Mouse (Mus musculus) embryonic facial prominence, embryonic 11.5 days (tissue): ENCODE results near the gene Coq4. TPM values are rescaled to one million over a fixed set of nuclear protein-coding genes. Genes with fewer than 3 reads are reported as not detected.

ENCODE experiments used
- ATAC-seq: fragments of 200-750 bp; cut with Nextera tagmentation; replicated peaks from 2 replicates; pipeline ENCODE4 v1.8.0; 2017; ENCODE audit warnings: low read depth; ENCODE audit not compliant: insufficient number of reproducible peaks, low FRiP score, low TSS enrichment
- DNase-seq: peaks from one replicate; pipeline ENCODE4 v3.0.0-alpha.2; 2015; ENCODE audit warnings: low spot score
- H3K27ac ChIP-seq: fragments of 300-500 bp; sonication (generic); replicated peaks from 2 replicates; pipeline ENCODE4 v1.5.1; 2014; ENCODE audit warnings: mild to moderate bottlenecking, low read depth, low read length, control low read depth
- H3K27me3 ChIP-seq: fragments of 300-500 bp; sonication (generic); 2 replicates; pipeline ENCODE4 v1.6.1; 2014; ENCODE audit warnings: mild to moderate bottlenecking, low read length, moderate library complexity, mixed read lengths; ENCODE audit not compliant: control insufficient read depth, insufficient read depth
- H3K36me3 ChIP-seq: fragments of 300-500 bp; sonication (generic); replicated peaks from 2 replicates; pipeline ENCODE4 v1.6.1; 2014; ENCODE audit warnings: low read depth, mild to moderate bottlenecking, low read length, moderate library complexity, mixed read lengths; ENCODE audit not compliant: control insufficient read depth, insufficient read depth
- H3K4me1 ChIP-seq: fragments of 300-500 bp; sonication (generic); 2 replicates; pipeline ENCODE4 v1.6.1; 2014; ENCODE audit warnings: low read length, mixed read lengths; ENCODE audit not compliant: control insufficient read depth, insufficient read depth
- H3K4me2 ChIP-seq: fragments of 300-500 bp; sonication (generic); 2 replicates; pipeline ENCODE4 v1.6.1; 2014; ENCODE audit warnings: low read depth, mild to moderate bottlenecking, control low read depth, low read length, moderate library complexity
- H3K4me3 ChIP-seq: fragments of 300-500 bp; sonication (generic); 2 replicates; pipeline ENCODE4 v1.5.1; 2014; ENCODE audit warnings: low read depth, low read length, control low read depth
- H3K9ac ChIP-seq: fragments of 300-500 bp; sonication (generic); replicated peaks from 2 replicates; pipeline ENCODE4 v1.6.1; 2014; ENCODE audit warnings: mild to moderate bottlenecking, control low read depth, low read length
- H3K9me3 ChIP-seq: fragments of 300-500 bp; sonication (generic); replicated peaks from 2 replicates; pipeline ENCODE4 v1.6.1; 2016; ENCODE audit warnings: mild to moderate bottlenecking, low read length, inconsistent platforms, mixed read lengths; ENCODE audit not compliant: control insufficient read depth
- WGBS: fragments of 180-500 bp; shearing (Covaris S2); extraction: QIAGEN DNeasy Blood & Tissue Kit; methylation state at CpG from one replicate; pipeline ENCODE4 v1.1.7; 2014; 5-methylcytosine and 5-hydroxymethylcytosine counted together
- polyA plus RNA-seq: library from polyadenylated mRNA; unstranded; fragments of >200 nt; fragmentation: Nextera tagmentation; extraction: Ambion mirVana; gene quantifications from 2 replicates; pipeline ENCODE4 v1.2.1, GENCODE M21; 2014

Coq4 gene
- polyA plus RNA-seq, 1 experiment from 2014 or later = 34.6 TPM

DNA sequence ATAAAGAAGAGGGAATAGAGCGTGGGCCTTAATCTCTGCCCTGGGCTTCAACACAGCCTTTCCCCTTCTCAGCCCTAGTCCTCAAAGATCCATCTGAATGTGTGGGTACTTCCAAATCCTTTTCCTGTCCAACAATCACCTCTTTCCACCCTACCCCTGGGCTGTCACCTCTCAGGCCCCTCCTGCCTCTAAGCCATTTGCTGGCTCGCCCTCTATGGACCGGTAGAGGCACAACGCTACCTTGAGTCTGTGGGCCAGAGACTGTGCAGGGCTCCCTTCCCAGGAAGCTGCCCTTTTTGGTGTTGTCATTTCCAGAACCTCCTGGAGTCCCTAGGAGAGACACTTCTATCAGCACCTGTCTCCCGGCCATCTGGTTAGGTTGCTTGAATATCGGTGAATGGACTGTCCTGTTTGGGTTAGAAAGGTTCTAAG lies 16.1 kb downstream of the Coq4 start:
- no peaks in the 10 kb centered on the region for H3K27me3 ChIP-seq
- ATAC-seq (no peak; the same call in 1 of the 2 replicates), DNase-seq (peak; percentile 37)
- 19% methylated on average over 6 of the region's 6 CpGs for WGBS
- H3K4me1 ChIP-seq = no peaks in the 10 kb centered on the region; the same call in 1 of the 2 replicates
- peak overlapping the region; percentile 84 for H3K4me3 ChIP-seq
- H3K27ac ChIP-seq = no peak overlapping the region
- H3K9ac ChIP-seq = peak overlapping the region; percentile 86
- no peaks in the 10 kb centered on the region for H3K9me3 ChIP-seq
- no peaks in the 10 kb centered on the region for H3K36me3 ChIP-seq
- peak overlapping the region; percentile 87 for H3K4me2 ChIP-seq

DNA sequence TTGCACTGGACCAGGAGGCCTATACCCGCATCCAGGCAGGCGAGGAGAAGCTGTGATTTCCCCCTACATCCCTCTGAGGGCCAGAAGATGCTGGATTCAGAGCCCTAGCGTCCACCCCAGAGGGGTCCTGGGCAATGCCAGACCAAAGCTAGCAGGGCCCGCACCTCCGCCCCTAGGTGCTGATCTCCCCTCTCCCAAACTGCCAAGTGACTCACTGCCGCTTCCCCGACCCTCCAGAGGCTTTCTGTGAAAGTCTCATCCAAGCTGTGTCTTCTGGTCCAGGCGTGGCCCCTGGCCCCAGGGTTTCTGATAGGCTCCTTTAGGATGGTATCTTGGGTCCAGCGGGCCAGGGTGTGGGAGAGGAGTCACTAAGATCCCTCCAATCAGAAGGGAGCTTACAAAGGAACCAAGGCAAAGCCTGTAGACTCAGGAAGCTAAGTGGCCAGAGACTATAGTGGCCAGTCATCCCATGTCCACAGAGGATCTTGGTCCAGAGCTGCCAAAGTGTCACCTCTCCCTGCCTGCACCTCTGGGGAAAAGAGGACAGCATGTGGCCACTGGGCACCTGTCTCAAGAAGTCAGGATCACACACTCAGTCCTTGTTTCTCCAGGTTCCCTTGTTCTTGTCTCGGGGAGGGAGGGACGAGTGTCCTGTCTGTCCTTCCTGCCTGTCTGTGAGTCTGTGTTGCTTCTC lies 28.5 kb downstream of the Coq4 start:
- peaks cover 2% of the 10 kb centered on the region; the same call in 1 of the 2 replicates for H3K36me3 ChIP-seq
- H3K27me3 ChIP-seq = no peaks in the 10 kb centered on the region
- no peak overlapping the region for H3K4me3 ChIP-seq
- WGBS = 83% methylated on average over 11 of the region's 11 CpGs
- ATAC-seq (no peak), DNase-seq (no peak)
- no peak overlapping the region for H3K27ac ChIP-seq
- H3K9ac ChIP-seq = no peak overlapping the region
- no peak overlapping the region for H3K4me2 ChIP-seq
- no peaks in the 10 kb centered on the region for H3K4me1 ChIP-seq
- no peaks in the 10 kb centered on the region for H3K9me3 ChIP-seq

DNA sequence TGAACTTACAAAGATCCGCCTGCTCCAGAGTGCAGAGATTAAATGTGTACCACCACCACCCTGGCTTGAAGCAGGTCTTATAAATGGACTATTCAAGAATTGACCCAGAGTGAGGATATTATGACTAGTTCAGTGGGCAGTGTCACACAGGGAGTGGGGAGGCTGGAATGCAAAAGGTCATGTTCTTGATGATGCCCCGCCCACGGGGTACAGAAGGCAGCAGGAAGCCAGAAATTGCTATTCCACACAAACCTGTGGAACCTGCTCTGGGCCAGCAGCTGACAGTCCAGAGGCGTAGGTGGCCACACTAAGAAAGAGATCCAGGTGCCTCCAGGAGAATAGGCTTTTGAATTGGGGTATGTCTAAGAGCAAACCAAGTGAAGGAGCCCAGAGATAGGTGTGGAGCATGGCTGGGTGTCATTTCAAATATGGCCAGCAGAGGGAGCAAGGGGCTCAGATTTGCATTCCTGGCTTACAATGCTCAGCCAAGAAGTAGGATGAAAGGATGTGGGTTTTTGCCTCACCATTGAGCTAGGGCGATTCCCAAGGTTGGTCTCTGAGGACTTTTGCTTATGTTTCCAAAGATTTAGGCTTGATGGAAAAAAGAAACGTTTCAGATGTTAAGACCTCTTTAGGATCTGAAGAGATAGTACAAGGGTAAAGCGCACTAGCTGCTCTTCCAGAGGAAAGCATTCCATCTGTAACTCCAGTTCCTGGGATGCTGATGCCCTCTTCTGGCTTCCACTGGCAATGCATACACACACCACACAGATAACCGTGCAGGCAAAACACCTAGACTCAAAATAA lies 30.3 kb downstream of the Coq4 start:
- DNase-seq = peak; percentile 91
- Histone ChIP-seq H3K4me1 (no peaks in the 10 kb centered on the region), H3K4me2 (no peak overlapping the region), H3K4me3 (no peak overlapping the region), H3K9ac (no peak overlapping the region), H3K9me3 (no peaks in the 10 kb centered on the region), H3K27me3 (no peaks in the 10 kb centered on the region), H3K27ac (no peak overlapping the region), H3K36me3 (peaks cover 2% of the 10 kb centered on the region; the same call in 1 of the 2 replicates)
- WGBS = 35% methylated on average over 8 of the region's 8 CpGs
- peak; percentile 54; the same call in 1 of the 2 replicates for ATAC-seq

GRCm38 (mm10) chr2:29819363-29819762 lies 32.1 kb downstream of the Coq4 start:
- no peak overlapping the region for H3K4me2 ChIP-seq

DNA sequence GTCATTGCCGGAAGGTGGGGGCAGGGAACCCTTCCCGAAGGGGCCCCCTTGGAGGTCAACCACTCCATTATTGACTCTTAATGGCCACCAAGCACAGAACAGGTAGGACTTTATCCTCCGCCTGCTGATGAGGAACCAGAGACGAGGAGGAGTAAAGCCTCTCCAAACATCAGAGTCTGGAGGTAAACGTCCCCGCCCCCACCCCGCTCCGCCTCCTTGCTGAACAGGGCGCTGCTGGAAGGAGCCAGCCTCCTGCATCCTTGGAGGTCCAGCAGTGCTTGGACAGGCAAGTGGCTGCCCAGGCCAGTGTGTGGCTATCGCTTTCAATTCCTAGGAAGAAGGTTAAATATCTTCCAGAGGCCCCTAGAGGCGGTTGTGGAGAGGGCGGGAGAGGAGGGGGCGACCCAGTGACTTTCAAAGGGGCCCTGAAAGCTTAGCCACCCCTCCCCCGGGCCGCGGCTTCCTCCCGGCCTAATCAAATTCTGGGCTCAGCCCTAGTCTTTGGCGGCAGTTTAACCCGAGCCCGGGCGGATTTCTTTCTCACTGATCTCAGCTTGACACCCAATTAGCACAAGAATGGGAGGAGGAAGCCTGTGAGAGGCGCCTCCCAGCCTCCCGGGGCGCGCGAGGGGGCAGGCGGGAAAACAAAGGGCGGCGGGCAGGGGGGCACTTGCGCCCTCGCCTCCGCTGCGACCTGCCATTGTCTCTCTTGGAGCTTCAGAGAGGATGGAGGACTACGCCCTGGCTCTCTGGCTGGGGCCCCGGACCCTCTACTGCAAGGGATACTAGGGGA lies 32.9 kb downstream of the Coq4 start, which contains the start of gene Urm1:
TSS of gene Urm1 (plus strand) at position 51 of the 793 bp plus-strand sequence.
- under 1% methylated on average over 35 of the region's 35 CpGs for WGBS
- H3K4me2 ChIP-seq = peak within 1 kb of the TSS; percentile 58
- H3K9ac ChIP-seq = peak within 1 kb of the TSS; percentile 73
- no peaks in the 10 kb centered on the region for H3K27me3 ChIP-seq
- H3K4me3 ChIP-seq = peak within 1 kb of the TSS; percentile 33
- H3K4me1 ChIP-seq = no peaks in the 10 kb centered on the region
- H3K9me3 ChIP-seq = no peaks in the 10 kb centered on the region
- peak within 1 kb of the TSS; percentile 94 for H3K27ac ChIP-seq
- peaks cover 2% of the 10 kb centered on the region; the same call in 1 of the 2 replicates for H3K36me3 ChIP-seq
- ATAC-seq (peak; percentile 84), DNase-seq (peak; percentile 89)

More at GRCm38 (mm10) chr2:29819363-29819762, 32.1 kb downstream of the Coq4 start:
- H3K4me3 ChIP-seq = no peak overlapping the region; the same call in 1 of the 2 replicates
- H3K27ac ChIP-seq = 0 out of 2 replicates have a peak overlapping the region, but pooled peaks have one; percentile 14
- DNase-seq (no peak), ATAC-seq (no peak)
- peaks cover 2% of the 10 kb centered on the region; the same call in 1 of the 2 replicates for H3K36me3 ChIP-seq
- 11% methylated on average over 2 of the region's 2 CpGs for WGBS
- H3K9me3 ChIP-seq = no peaks in the 10 kb centered on the region
- H3K27me3 ChIP-seq = no peaks in the 10 kb centered on the region
- H3K4me1 ChIP-seq = no peaks in the 10 kb centered on the region
- H3K9ac ChIP-seq = no peak overlapping the region

DNA sequence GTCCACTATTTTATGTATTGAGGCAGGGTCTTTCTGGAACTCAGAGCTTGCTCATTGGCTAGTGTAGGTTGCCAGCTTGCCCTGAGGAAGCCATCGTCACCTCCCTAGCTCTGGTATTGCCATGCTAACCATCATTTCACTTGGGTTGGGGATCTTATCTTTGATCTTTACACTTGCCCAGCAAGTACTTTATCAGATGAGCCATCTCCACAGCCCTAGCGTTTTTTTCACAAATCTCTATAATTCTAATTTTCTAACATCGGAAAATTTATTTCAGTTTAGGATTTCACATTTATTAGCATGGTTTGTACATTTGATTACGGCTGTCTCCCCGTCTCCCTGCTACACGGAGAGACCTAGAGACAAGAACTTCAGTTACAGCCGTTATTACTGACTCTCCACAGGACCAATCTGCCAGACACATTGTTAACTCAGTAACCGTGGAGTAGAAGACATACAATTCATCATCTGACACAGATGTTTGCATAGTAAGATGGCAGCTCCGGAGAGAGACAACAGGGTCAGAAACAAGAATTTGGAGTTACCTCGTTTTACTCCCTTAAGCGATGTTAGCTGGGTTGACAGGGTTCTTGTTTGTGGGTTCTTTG lies 39.1 kb downstream of the Coq4 start:
- no peaks in the 10 kb centered on the region for H3K9me3 ChIP-seq
- no peaks in the 10 kb centered on the region for H3K4me1 ChIP-seq
- H3K4me2 ChIP-seq = peak overlapping the region; percentile 44
- ATAC-seq (no peak), DNase-seq (peak; percentile 18)
- H3K27ac ChIP-seq = peak overlapping the region; percentile 14; the same call in 1 of the 2 replicates
- no peaks in the 10 kb centered on the region for H3K27me3 ChIP-seq
- no peaks in the 10 kb centered on the region for H3K36me3 ChIP-seq
- H3K4me3 ChIP-seq = peak overlapping the region; percentile 98
- WGBS = 18% methylated on average over 11 of the region's 11 CpGs
- peak overlapping the region; percentile 57 for H3K9ac ChIP-seq

DNA sequence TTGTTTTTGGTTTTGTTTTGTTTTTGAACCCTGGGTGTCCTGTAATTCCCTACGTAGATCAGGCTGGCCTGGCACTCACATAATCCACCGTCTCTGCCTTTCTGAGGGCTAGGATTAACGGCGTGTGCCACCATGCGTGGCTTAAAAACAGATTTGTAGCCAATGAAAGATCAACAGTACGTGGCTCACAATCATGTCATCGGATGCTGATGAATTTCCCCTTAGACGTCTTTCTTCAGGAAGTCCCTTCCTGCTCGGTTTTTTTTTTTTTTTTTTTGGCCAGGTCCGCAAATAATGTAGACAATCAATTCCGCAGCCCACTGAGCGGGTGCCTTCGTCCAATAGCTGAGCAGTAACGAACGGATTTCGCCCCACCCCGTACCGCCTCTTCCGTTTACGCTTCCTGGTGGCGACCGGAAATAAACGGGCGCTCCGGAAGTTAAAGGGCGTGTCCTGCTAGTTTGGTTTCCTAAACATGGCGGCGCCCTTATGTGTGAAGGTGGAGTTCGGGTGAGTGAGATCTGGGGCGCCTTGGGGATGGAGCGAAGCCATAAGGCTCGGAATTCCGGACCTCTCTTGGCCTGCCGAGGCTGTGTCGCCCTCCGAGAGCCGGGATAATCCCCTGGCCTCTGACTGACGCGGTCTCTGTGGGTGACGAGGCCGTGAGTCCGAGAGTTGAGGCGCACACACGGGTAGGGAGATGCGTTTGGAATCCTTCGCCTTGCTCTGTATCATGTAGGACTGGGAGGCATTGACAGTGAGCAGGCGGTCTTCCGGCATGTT lies 39.8 kb downstream of the Coq4 start:
- Histone ChIP-seq H3K4me2 (peak overlapping the region; percentile 64), H3K9me3 (no peaks in the 10 kb centered on the region), H3K27ac (peak overlapping the region; percentile 52; the same call in 1 of the 2 replicates), H3K4me1 (no peaks in the 10 kb centered on the region), H3K36me3 (no peaks in the 10 kb centered on the region), H3K4me3 (peak overlapping the region; percentile 98), H3K9ac (peak overlapping the region; percentile 84), H3K27me3 (no peaks in the 10 kb centered on the region)
- under 1% methylated on average over 48 of the region's 48 CpGs for WGBS
- DNase-seq = peak; percentile 99
- peak; percentile 93 for ATAC-seq
